Mouse (Mus musculus): Measurements from ENCODE around the gene Nbas. TPM values are rescaled to one million over a fixed set of nuclear protein-coding genes. Genes with fewer than 3 reads are reported as not detected.

Nbas gene
- total RNA-seq, 1 experiment, result 32.2 TPM

DNA sequence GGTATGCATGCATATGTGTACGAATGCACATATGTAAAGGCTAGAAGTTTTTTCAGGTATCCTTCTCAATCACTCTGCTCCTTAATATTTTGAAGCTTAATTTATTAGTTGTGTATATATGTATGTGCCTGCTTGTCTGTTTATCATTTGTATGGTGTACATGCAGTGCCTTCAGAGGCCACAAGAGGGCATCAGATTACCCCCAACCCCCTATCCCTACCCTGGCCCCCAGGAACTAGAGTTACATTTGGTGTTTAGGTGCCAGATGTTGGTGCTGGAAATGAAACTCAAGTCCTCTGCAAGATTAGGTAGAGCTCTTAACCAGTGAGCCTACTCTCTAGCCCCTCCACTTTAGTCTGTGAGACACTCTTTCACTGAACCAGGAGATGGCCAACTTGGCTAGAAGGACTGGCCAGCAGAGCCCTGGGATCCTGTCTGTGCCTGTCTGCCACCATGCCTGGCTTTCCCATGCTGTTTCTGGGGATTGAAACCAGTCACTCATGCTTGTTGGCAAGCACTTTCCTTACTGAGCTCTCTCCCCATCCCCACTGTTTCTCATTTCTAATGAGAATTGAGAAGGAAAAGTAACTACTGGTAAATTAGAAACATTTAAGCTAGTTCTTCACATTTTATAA, 263.9 kb downstream of the Nbas start:
- in situ Hi-C loops (cut with MboI; ENCODE audit: low sequenced_read_pairs in 2 of 2, unreplicated experiment in 2 of 2), result no loop called here
- TF ChIP-seq MAFK (IDR thresholded peaks at IDR 0.05; ENCODE audit: insufficient read depth, low read depth, low read length) (no peak), ZNF384 (IDR thresholded peaks at IDR 0.05; ENCODE audit: low read depth, low read length) (no peak), ZC3H11A (IDR thresholded peaks at IDR 0.05; ENCODE audit: borderline replicate concordance, low read depth, low read length) (no peak), HCFC1 (IDR thresholded peaks at IDR 0.05; ENCODE audit: borderline replicate concordance, insufficient read depth, low read length) (no peak), CHD2 (IDR thresholded peaks at IDR 0.05; ENCODE audit: low read depth, low read length) (no peak)
- Histone ChIP-seq H3K9ac (ENCODE audit: insufficient read depth, low read depth, low read length, poor library complexity, severe bottlenecking) (no peak overlapping the region), H3K36me3 (ENCODE audit: control insufficient read depth, insufficient read depth, low read length, poor library complexity, severe bottlenecking) (no peaks in the 10 kb centered on the region), H3K4me3 (ENCODE audit: insufficient read depth in 1 of 2, low read depth in 1 of 2, low read length in 2 of 2, poor library complexity in 1 of 2, severe bottlenecking in 1 of 2) (no peak overlapping the region), H3K4me1 (ENCODE audit: control insufficient read depth in 2 of 2, insufficient read depth in 2 of 2, low read length in 2 of 2, poor library complexity in 1 of 2) (no peaks in the 10 kb centered on the region), H3K27ac (ENCODE audit: insufficient read depth, low read depth, low read length, poor library complexity, severe bottlenecking) (no peak overlapping the region), H3K9me3 (ENCODE audit: control insufficient read depth, insufficient read depth, low read depth, low read length) (no peaks in the 10 kb centered on the region)
- DNase-seq (ENCODE audit: low read depth, low spot score), result peak; percentile 20

DNA sequence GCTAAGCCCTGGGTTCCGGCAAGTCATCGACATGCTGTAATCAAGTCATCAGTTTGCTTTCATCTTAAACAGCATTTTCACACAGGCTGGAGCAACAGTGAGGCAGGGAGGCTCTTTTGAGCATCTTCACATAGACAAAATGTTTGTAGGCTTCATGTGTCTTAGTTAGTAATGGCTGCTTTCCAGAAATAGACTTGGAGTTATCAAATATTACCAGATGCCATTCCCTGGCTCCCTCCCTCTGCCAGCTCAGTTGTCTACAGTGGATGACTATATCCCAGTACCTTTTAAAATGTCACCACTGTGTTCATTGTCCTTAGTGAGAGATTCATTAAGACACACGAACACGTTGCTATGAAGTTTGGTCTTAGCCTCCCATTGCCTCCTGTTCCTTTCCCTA, 270.2 kb downstream of the Nbas start:
- no peak for TF ChIP-seq MAFK (IDR thresholded peaks at IDR 0.05; ENCODE audit: insufficient read depth, low read depth, low read length)
- no peak for TF ChIP-seq ZNF384 (IDR thresholded peaks at IDR 0.05; ENCODE audit: low read depth, low read length)

GRCm38 (mm10) chr12:13543806-13544205, 274.9 kb downstream of the Nbas start:
- in situ Hi-C loops (cut with MboI; ENCODE audit: low sequenced_read_pairs in 2 of 2, unreplicated experiment in 2 of 2), result no loop called here
- TF ChIP-seq CHD2 (IDR thresholded peaks at IDR 0.05; ENCODE audit: low read depth, low read length) (no peak), ZC3H11A (IDR thresholded peaks at IDR 0.05; ENCODE audit: borderline replicate concordance, low read depth, low read length) (no peak), HCFC1 (IDR thresholded peaks at IDR 0.05; ENCODE audit: borderline replicate concordance, insufficient read depth, low read length) (no peak), ZNF384 (IDR thresholded peaks at IDR 0.05; ENCODE audit: low read depth, low read length) (no peak)
- Histone ChIP-seq H3K9ac (ENCODE audit: insufficient read depth, low read depth, low read length, poor library complexity, severe bottlenecking) (no peak overlapping the region), H3K36me3 (ENCODE audit: control insufficient read depth, insufficient read depth, low read length, poor library complexity, severe bottlenecking) (no peaks in the 10 kb centered on the region), H3K27ac (ENCODE audit: insufficient read depth, low read depth, low read length, poor library complexity, severe bottlenecking) (no peak overlapping the region), H3K9me3 (ENCODE audit: control insufficient read depth, insufficient read depth, low read depth, low read length) (no peaks in the 10 kb centered on the region), H3K4me1 (ENCODE audit: control insufficient read depth in 2 of 2, insufficient read depth in 2 of 2, low read length in 2 of 2, poor library complexity in 1 of 2) (no peaks in the 10 kb centered on the region), H3K4me3 (ENCODE audit: insufficient read depth in 1 of 2, low read depth in 1 of 2, low read length in 2 of 2, poor library complexity in 1 of 2, severe bottlenecking in 1 of 2) (no peak overlapping the region)
- DNase-seq (ENCODE audit: low read depth, low spot score), result no peak

More for the DNA sequence above, 270.2 kb downstream of the Nbas start:
- in situ Hi-C loops (cut with MboI; ENCODE audit: low sequenced_read_pairs in 2 of 2, unreplicated experiment in 2 of 2), result no loop called here
- Histone ChIP-seq H3K4me1 (ENCODE audit: control insufficient read depth in 2 of 2, insufficient read depth in 2 of 2, low read length in 2 of 2, poor library complexity in 1 of 2) (no peaks in the 10 kb centered on the region), H3K36me3 (ENCODE audit: control insufficient read depth, insufficient read depth, low read length, poor library complexity, severe bottlenecking) (no peaks in the 10 kb centered on the region), H3K9me3 (ENCODE audit: control insufficient read depth, insufficient read depth, low read depth, low read length) (no peaks in the 10 kb centered on the region), H3K27ac (ENCODE audit: insufficient read depth, low read depth, low read length, poor library complexity, severe bottlenecking) (no peak overlapping the region), H3K4me3 (ENCODE audit: insufficient read depth in 1 of 2, low read depth in 1 of 2, low read length in 2 of 2, poor library complexity in 1 of 2, severe bottlenecking in 1 of 2) (no peak overlapping the region), H3K9ac (ENCODE audit: insufficient read depth, low read depth, low read length, poor library complexity, severe bottlenecking) (no peak overlapping the region)
- DNase-seq (ENCODE audit: low read depth, low spot score), result no peak

DNA sequence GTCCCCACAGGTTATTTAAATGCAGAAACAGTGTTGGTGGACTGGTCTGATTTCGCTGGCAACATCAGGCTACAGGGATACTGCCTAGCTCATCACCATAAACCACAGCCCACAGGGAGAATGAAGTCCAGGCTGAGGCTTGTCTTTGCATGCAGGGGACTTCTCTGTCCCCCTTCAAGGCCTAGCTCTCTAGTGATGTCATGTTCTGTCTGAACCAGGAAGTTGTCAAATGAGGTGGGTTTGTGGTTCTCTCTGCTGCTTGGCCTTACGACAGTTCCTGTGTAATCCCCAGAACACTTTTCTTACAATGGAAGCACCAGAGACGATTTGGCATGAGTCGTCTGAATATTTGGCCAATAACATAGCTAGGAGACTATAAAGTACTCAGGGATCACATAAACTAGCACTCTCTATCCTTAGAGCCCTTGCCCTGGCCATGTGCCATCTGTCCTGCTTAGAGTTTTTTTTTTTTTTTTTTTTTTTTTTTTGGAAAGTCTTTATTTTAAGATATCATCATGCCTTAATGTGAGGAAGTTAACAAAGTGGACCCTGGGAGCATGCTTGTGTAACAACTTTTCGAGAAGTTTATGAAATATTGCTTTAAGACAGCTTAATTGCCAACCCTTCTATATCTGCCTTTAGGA, 294.8 kb downstream of the Nbas start:
- H3K27ac ChIP-seq (ENCODE audit: insufficient read depth, low read depth, low read length, poor library complexity, severe bottlenecking), result no peak overlapping the region
- TF ChIP-seq ZNF384 (IDR thresholded peaks at IDR 0.05; ENCODE audit: low read depth, low read length), result no peak
- TF ChIP-seq HCFC1 (IDR thresholded peaks at IDR 0.05; ENCODE audit: borderline replicate concordance, insufficient read depth, low read length), result no peak
- no peak for TF ChIP-seq ZC3H11A (IDR thresholded peaks at IDR 0.05; ENCODE audit: borderline replicate concordance, low read depth, low read length)
- TF ChIP-seq MAFK (IDR thresholded peaks at IDR 0.05; ENCODE audit: insufficient read depth, low read depth, low read length), result no peak
- TF ChIP-seq CHD2 (IDR thresholded peaks at IDR 0.05; ENCODE audit: low read depth, low read length), result no peak
- no peaks in the 10 kb centered on the region for H3K4me1 ChIP-seq (ENCODE audit: control insufficient read depth in 2 of 2, insufficient read depth in 2 of 2, low read length in 2 of 2, poor library complexity in 1 of 2)
- in situ Hi-C loops (cut with MboI; ENCODE audit: low sequenced_read_pairs in 2 of 2, unreplicated experiment in 2 of 2), result no loop called here
- no peak overlapping the region for H3K4me3 ChIP-seq (ENCODE audit: insufficient read depth in 1 of 2, low read depth in 1 of 2, low read length in 2 of 2, poor library complexity in 1 of 2, severe bottlenecking in 1 of 2)
- DNase-seq (ENCODE audit: low read depth, low spot score), result no peak
- H3K9ac ChIP-seq (ENCODE audit: insufficient read depth, low read depth, low read length, poor library complexity, severe bottlenecking), result no peak overlapping the region
- H3K9me3 ChIP-seq (ENCODE audit: control insufficient read depth, insufficient read depth, low read depth, low read length), result no peaks in the 10 kb centered on the region
- no peaks in the 10 kb centered on the region for H3K36me3 ChIP-seq (ENCODE audit: control insufficient read depth, insufficient read depth, low read length, poor library complexity, severe bottlenecking)
